Mouse (Mus musculus) induced T-regulatory cell, adult 2 months (primary cell): ENCODE results near the gene Atf7ip.

Source experiments
- DNase-seq: peaks from one replicate; pipeline ENCODE4 v3.0.0-alpha.2; 2012; ENCODE audit warnings: low read depth

Gene Atf7ip

GRCm38 (mm10) chr6:136524751-136525150 is 18.8 kb downstream of the Atf7ip start:
- DNase-seq = peak; percentile 67

- DNase-seq = no peak
Measured at GRCm38 (mm10) chr6:136525567-136525966, 19.6 kb downstream of the Atf7ip start.

GRCm38 (mm10) chr6:136529156-136529555 is 23.2 kb downstream of the Atf7ip start:
- no peak for DNase-seq

GRCm38 (mm10) chr6:136531792-136532230 is 25.8 kb downstream of the Atf7ip start:
- DNase-seq = peak; percentile 78

GRCm38 (mm10) chr6:136532535-136533291 is 26.7 kb downstream of the Atf7ip start:
- peak; percentile 41 for DNase-seq

GRCm38 (mm10) chr6:136533804-136534203 is 27.8 kb downstream of the Atf7ip start:
- DNase-seq = no peak

GRCm38 (mm10) chr6:136534444-136534843 is 28.5 kb downstream of the Atf7ip start:
- DNase-seq = no peak

- no peak for DNase-seq
Measured at GRCm38 (mm10) chr6:136535176-136535575, 29.2 kb downstream of the Atf7ip start.

GRCm38 (mm10) chr6:136536121-136536520 is 30.2 kb downstream of the Atf7ip start:
- no peak for DNase-seq

GRCm38 (mm10) chr6:136541350-136541749 is 35.4 kb downstream of the Atf7ip start:
- DNase-seq = no peak

- DNase-seq = no peak
Measured at GRCm38 (mm10) chr6:136542105-136542504, 36.1 kb downstream of the Atf7ip start.

- no peak for DNase-seq
Measured at GRCm38 (mm10) chr6:136543164-136543563, 37.2 kb downstream of the Atf7ip start.

GRCm38 (mm10) chr6:136545284-136545870 is 39.4 kb downstream of the Atf7ip start:
- DNase-seq = peak; percentile 26

GRCm38 (mm10) chr6:136546286-136546685 is 40.3 kb downstream of the Atf7ip start:
- DNase-seq = peak; percentile 49

- DNase-seq = peak; percentile 67
Measured at GRCm38 (mm10) chr6:136546987-136547386, 41.0 kb downstream of the Atf7ip start.

GRCm38 (mm10) chr6:136548041-136548770 is 42.2 kb downstream of the Atf7ip start:
- DNase-seq = peak; percentile 51

- DNase-seq = peak; percentile 33
Measured at GRCm38 (mm10) chr6:136548796-136549195, 42.8 kb downstream of the Atf7ip start.

GRCm38 (mm10) chr6:136549606-136550005 is 43.6 kb downstream of the Atf7ip start:
- peak; percentile 38 for DNase-seq

GRCm38 (mm10) chr6:136550596-136551304 is 44.8 kb downstream of the Atf7ip start:
- DNase-seq = peak; percentile 79

- peak; percentile 38 for DNase-seq
Measured at GRCm38 (mm10) chr6:136551550-136552109, 45.7 kb downstream of the Atf7ip start.

- DNase-seq = peak; percentile 64
Measured at GRCm38 (mm10) chr6:136553156-136553555, 47.2 kb downstream of the Atf7ip start.
